Mouse (Mus musculus): ENCODE results near the gene Sh2d2a. TPM values are rescaled to one million over a fixed set of nuclear protein-coding genes. Genes with fewer than 3 reads are reported as not detected.
"Not testable (repeated sequence)": the region's sequence is repeated elsewhere in the genome, so short reads cannot be mapped to it uniquely, and the experiment has no call there.

Sh2d2a gene
- total and polyA plus RNA-seq, 3 experiments = 0.16 TPM; not detected in 2

- H3K4me3 ChIP-seq (ENCODE audit: low read depth, low read length) = no peak overlapping the region
- TF ChIP-seq POLR2AphosphoS5 (IDR thresholded peaks at IDR 0.05; ENCODE audit: insufficient replicate concordance, low read depth, low read length) = no peak
- TF ChIP-seq TAL1 (conservative IDR thresholded peaks at IDR 0.05; ENCODE audit: low read depth, low read length) = no peak
- TF ChIP-seq CTCF (IDR thresholded peaks at IDR 0.05; ENCODE audit: low read depth, low read length) = no peak
- no peak for TF ChIP-seq GATA2 (IDR thresholded peaks at IDR 0.05; ENCODE audit: borderline replicate concordance, low read depth, low read length)
- TF ChIP-seq GATA1 (IDR thresholded peaks at IDR 0.05; ENCODE audit: borderline replicate concordance, low read length) = no peak
- DNase-seq (ENCODE audit: low spot score) (no peak), ATAC-seq (ENCODE audit: extremely low read depth, insufficient number of reproducible peaks, low FRiP score, poor library complexity, severe bottlenecking) (no peak)
- no peaks in the 10 kb centered on the region for H3K36me3 ChIP-seq (replicated peaks)
- peaks cover 5% of the 10 kb centered on the region for H3K9me3 ChIP-seq (replicated peaks)
- H3K27me3 ChIP-seq (ENCODE audit: insufficient read depth, low read length) = no peaks in the 10 kb centered on the region
- H3K4me1 ChIP-seq (ENCODE audit: insufficient read depth, low read depth, low read length) = peaks cover 21% of the 10 kb centered on the region
These were observed 44.9 kb downstream of the Sh2d2a start for GRCm38 (mm10) chr3:87891481-87891880.

- no peak for DNase-seq (ENCODE audit: low spot score)
- ATAC-seq (ENCODE audit: extremely low read depth, insufficient number of reproducible peaks, low FRiP score, poor library complexity, severe bottlenecking) = no peak
- H3K36me3 ChIP-seq (replicated peaks) = no peaks in the 10 kb centered on the region
- TF ChIP-seq TAL1 (conservative IDR thresholded peaks at IDR 0.05; ENCODE audit: low read depth, low read length) = no peak
- no peak for TF ChIP-seq GATA2 (IDR thresholded peaks at IDR 0.05; ENCODE audit: borderline replicate concordance, low read depth, low read length)
- no peak for TF ChIP-seq POLR2AphosphoS5 (IDR thresholded peaks at IDR 0.05; ENCODE audit: insufficient replicate concordance, low read depth, low read length)
- no peak for TF ChIP-seq CTCF (IDR thresholded peaks at IDR 0.05; ENCODE audit: low read depth, low read length)
- no peak for TF ChIP-seq GATA1 (IDR thresholded peaks at IDR 0.05; ENCODE audit: borderline replicate concordance, low read length)
- H3K27me3 ChIP-seq (ENCODE audit: insufficient read depth, low read length) = no peaks in the 10 kb centered on the region
- H3K4me3 ChIP-seq (ENCODE audit: low read depth, low read length) = no peak overlapping the region
- H3K4me1 ChIP-seq (ENCODE audit: insufficient read depth, low read depth, low read length) = peaks cover 17% of the 10 kb centered on the region
- H3K9me3 ChIP-seq (replicated peaks) = peaks cover under 1% of the 10 kb centered on the region; the same call in 1 of the 2 replicates
These were observed 46.9 kb downstream of the Sh2d2a start for GRCm38 (mm10) chr3:87893367-87893905.

GRCm38 (mm10) chr3:87899266-87899665 is 52.7 kb downstream of the Sh2d2a start:
- Histone ChIP-seq H3K36me3 (replicated peaks) (peaks cover 3% of the 10 kb centered on the region), H3K4me3 (ENCODE audit: low read depth, low read length) (no peak overlapping the region), H3K4me1 (ENCODE audit: insufficient read depth, low read depth, low read length) (peaks cover 40% of the 10 kb centered on the region), H3K27me3 (ENCODE audit: insufficient read depth, low read length) (no peaks in the 10 kb centered on the region), H3K9me3 (replicated peaks) (no peaks in the 10 kb centered on the region)
- TF ChIP-seq POLR2AphosphoS5 (IDR thresholded peaks at IDR 0.05; ENCODE audit: insufficient replicate concordance, low read depth, low read length) (no peak), CTCF (IDR thresholded peaks at IDR 0.05; ENCODE audit: low read depth, low read length) (no peak), GATA1 (IDR thresholded peaks at IDR 0.05; ENCODE audit: borderline replicate concordance, low read length) (no peak), TAL1 (conservative IDR thresholded peaks at IDR 0.05; ENCODE audit: low read depth, low read length) (no peak), GATA2 (IDR thresholded peaks at IDR 0.05; ENCODE audit: borderline replicate concordance, low read depth, low read length) (no peak)
- ATAC-seq (ENCODE audit: extremely low read depth, insufficient number of reproducible peaks, low FRiP score, poor library complexity, severe bottlenecking) (no peak), DNase-seq (ENCODE audit: low spot score) (no peak)

GRCm38 (mm10) chr3:87899776-87900175 is 53.2 kb downstream of the Sh2d2a start:
- Histone ChIP-seq H3K27me3 (ENCODE audit: insufficient read depth, low read length) (no peaks in the 10 kb centered on the region), H3K4me3 (ENCODE audit: low read depth, low read length) (no peak overlapping the region), H3K4me1 (ENCODE audit: insufficient read depth, low read depth, low read length) (peaks cover 43% of the 10 kb centered on the region), H3K9me3 (replicated peaks) (no peaks in the 10 kb centered on the region), H3K36me3 (replicated peaks) (peaks cover 3% of the 10 kb centered on the region)
- TF ChIP-seq CTCF (IDR thresholded peaks at IDR 0.05; ENCODE audit: low read depth, low read length) (no peak), GATA2 (IDR thresholded peaks at IDR 0.05; ENCODE audit: borderline replicate concordance, low read depth, low read length) (no peak), GATA1 (IDR thresholded peaks at IDR 0.05; ENCODE audit: borderline replicate concordance, low read length) (no peak), TAL1 (conservative IDR thresholded peaks at IDR 0.05; ENCODE audit: low read depth, low read length) (no peak), POLR2AphosphoS5 (IDR thresholded peaks at IDR 0.05; ENCODE audit: insufficient replicate concordance, low read depth, low read length) (no peak)
- no peak for DNase-seq (ENCODE audit: low spot score)
- no peak for ATAC-seq (ENCODE audit: extremely low read depth, insufficient number of reproducible peaks, low FRiP score, poor library complexity, severe bottlenecking)

GRCm38 (mm10) chr3:87901036-87901624 is 54.6 kb downstream of the Sh2d2a start:
- Histone ChIP-seq H3K4me3 (ENCODE audit: low read depth, low read length) (peak overlapping the region; percentile 61), H3K4me1 (ENCODE audit: insufficient read depth, low read depth, low read length) (peaks cover 49% of the 10 kb centered on the region)
- peak; percentile 87 for ATAC-seq (ENCODE audit: extremely low read depth, insufficient number of reproducible peaks, low FRiP score, poor library complexity, severe bottlenecking)

GRCm38 (mm10) chr3:87901959-87902358 is 55.4 kb downstream of the Sh2d2a start:
- H3K4me3 ChIP-seq (ENCODE audit: low read depth, low read length); DNase-seq (ENCODE audit: low spot score); H3K9me3 ChIP-seq (replicated peaks); ATAC-seq (ENCODE audit: extremely low read depth, insufficient number of reproducible peaks, low FRiP score, poor library complexity, severe bottlenecking); H3K36me3 ChIP-seq (replicated peaks); H3K27me3 ChIP-seq (ENCODE audit: insufficient read depth, low read length): not testable (repeated sequence)
- peaks cover 49% of the 10 kb centered on the region for H3K4me1 ChIP-seq (ENCODE audit: insufficient read depth, low read depth, low read length)

More at GRCm38 (mm10) chr3:87901036-87901624, 54.6 kb downstream of the Sh2d2a start:
- Histone ChIP-seq H3K9me3 (replicated peaks) (no peaks in the 10 kb centered on the region), H3K36me3 (replicated peaks) (peaks cover 3% of the 10 kb centered on the region), H3K27me3 (ENCODE audit: insufficient read depth, low read length) (no peaks in the 10 kb centered on the region)
- peak; percentile 100 for TF ChIP-seq TAL1 (conservative IDR thresholded peaks at IDR 0.05; ENCODE audit: low read depth, low read length)
- no peak for TF ChIP-seq GATA1 (IDR thresholded peaks at IDR 0.05; ENCODE audit: borderline replicate concordance, low read length)
- TF ChIP-seq POLR2AphosphoS5 (IDR thresholded peaks at IDR 0.05; ENCODE audit: insufficient replicate concordance, low read depth, low read length) = no peak
- TF ChIP-seq CTCF (IDR thresholded peaks at IDR 0.05; ENCODE audit: low read depth, low read length) = no peak
- peak; percentile 62; the same call in 1 of the 2 replicates for TF ChIP-seq GATA2 (IDR thresholded peaks at IDR 0.05; ENCODE audit: borderline replicate concordance, low read depth, low read length)
- DNase-seq (ENCODE audit: low spot score) = peak; percentile 74
